Mouse (Mus musculus): ENCODE results near the gene B4galt4. TPM values are rescaled to one million over a fixed set of nuclear protein-coding genes. Genes with fewer than 3 reads are reported as not detected.

B4galt4 gene
- total RNA-seq, 1 experiment from 2014 or later, result 30.0 TPM

Other genes with a start within 250 kb of the B4galt4 start
- gene Timmdc1, start 219.6 kb upstream of the B4galt4 start, total RNA-seq (2017), result 42.0 and 63.9 TPM in 2 replicates
- gene Poglut1, start 192.0 kb upstream of the B4galt4 start, total RNA-seq (2017), result 21.7 and 22.6 TPM in 2 replicates
- gene Tmem39a, start 183.6 kb upstream of the B4galt4 start, total RNA-seq (2017), result 30.0 and 76.3 TPM in 2 replicates
- 4.0 and 4.5 TPM in 2 replicates for gene Arhgap31, start 29.0 kb upstream of the B4galt4 start, total RNA-seq (2017)
- gene Upk1b, start 58.1 kb downstream of the B4galt4 start, total RNA-seq (2017), result 0.92 and 1.2 TPM in 2 replicates
- gene 4930435E12Rik, start 86.5 kb downstream of the B4galt4 start, total RNA-seq (2017), result not detected in 2 replicates
- gene Igsf11, start 150.4 kb downstream of the B4galt4 start, total RNA-seq (2017), result not detected in 2 replicates